In the genomic region with DNA sequence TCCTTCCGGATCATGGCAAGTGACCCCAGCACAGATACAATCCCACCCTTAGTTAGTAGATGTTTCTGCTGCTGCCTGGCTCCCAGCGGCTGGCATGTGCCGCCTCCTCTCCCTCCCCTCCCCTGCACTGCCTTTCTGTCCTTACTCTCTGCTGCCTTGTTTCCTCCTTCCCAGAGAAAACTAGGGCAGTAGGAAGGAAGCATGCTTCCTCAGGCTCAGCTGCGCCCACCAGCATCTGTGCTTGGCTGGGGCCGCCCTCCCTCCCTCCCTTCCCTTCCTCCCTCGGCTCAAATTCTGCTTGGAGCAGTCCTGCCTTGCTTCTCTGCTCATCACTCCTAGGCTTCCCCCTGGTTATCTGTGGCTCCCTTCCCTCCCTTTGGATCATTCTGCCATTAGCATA, we compare ENCODE assay signal across 8 mouse cellular contexts. TPM values are rescaled to one million over a fixed set of nuclear protein-coding genes. Genes with fewer than 3 reads are reported as not detected.
DNase-seq lines count a peak whose midpoint lies in the region; ATAC-seq and TF ChIP-seq lines count a peak whose summit lies in the region.
"Had no signal": no experiment of that assay in that cellular context is flagged by ENCODE, and none has a peak within 500 bp of the region (broad histone marks: within the 10 kb centered on the region; RNA-seq: fewer than 3 reads in every experiment).

No protein-coding gene starts in this region.

- no peak overlapping the region for H3K9ac ChIP-seq in kidney, embryonic 15.5 days
- no peak overlapping the region; the same call in 1 of the 2 replicates for H3K9ac ChIP-seq in hindbrain, embryonic 16.5 days (ENCODE audit: low read depth, low read length)

- peak overlapping the region; percentile 75 for H3K27ac ChIP-seq in kidney, embryonic 15.5 days
- peak overlapping the region; percentile 57 for H3K27ac ChIP-seq in hindbrain, embryonic 16.5 days (ENCODE audit: low read depth, low read length)
- H3K27ac ChIP-seq in cerebellum, adult 2 months (ENCODE audit: insufficient read depth, low read length): no peak overlapping the region

- H3K27me3 ChIP-seq in kidney, embryonic 15.5 days: peaks cover 37% of the 10 kb centered on the region
- no peaks in the 10 kb centered on the region for H3K27me3 ChIP-seq in hindbrain, embryonic 16.5 days (replicated peaks; ENCODE audit: control insufficient read depth, insufficient read depth, low read length)
- no peaks in the 10 kb centered on the region for H3K27me3 ChIP-seq in cerebellum, adult 2 months (ENCODE audit: control insufficient read depth, insufficient read depth, low read length)

- WGBS in kidney, embryonic 15.5 days: 8% methylated on average over 6 of the region's 6 CpGs
- WGBS in hindbrain, embryonic 16.5 days: 16% methylated on average over 6 of the region's 6 CpGs
- WGBS in cerebellum, adult 2 months: 25% methylated on average over 6 of the region's 6 CpGs

- peak; percentile 55 for ATAC-seq in kidney, embryonic 15.5 days (replicated peaks; ENCODE audit: low FRiP score)
- peak; percentile 67 for ATAC-seq in hindbrain, embryonic 16.5 days

- no peak overlapping the region for H3K4me3 ChIP-seq in kidney, embryonic 15.5 days (replicated peaks)
- H3K4me3 ChIP-seq in hindbrain, embryonic 16.5 days (ENCODE audit: low read length): no peak overlapping the region
- no peak overlapping the region for H3K4me3 ChIP-seq in cerebellum, adult 2 months (replicated peaks; ENCODE audit: insufficient read depth, low read depth, low read length)

- no peak for DNase-seq in kidney, adult 8-10 months
- DNase-seq in frontal cortex, postnatal 36 days (ENCODE audit: low spot score in 2 of 2): peak; percentile 63 to 69
- DNase-seq in retina, embryonic 14.5 days (ENCODE audit: low spot score): peak; percentile 63
- no peak for DNase-seq in spleen, postnatal 36 days (ENCODE audit: low spot score in 2 of 2)
- DNase-seq in cerebellum, adult 2 months: no peak

- peaks cover 24% of the 10 kb centered on the region for H3K4me1 ChIP-seq in kidney, embryonic 15.5 days
- H3K4me1 ChIP-seq in hindbrain, embryonic 16.5 days (ENCODE audit: control insufficient read depth, insufficient read depth, low read depth, low read length): peaks cover 11% of the 10 kb centered on the region
- no peaks in the 10 kb centered on the region for H3K4me1 ChIP-seq in cerebellum, adult 2 months (ENCODE audit: control insufficient read depth, insufficient read depth, low read length)

- no peaks in the 10 kb centered on the region for H3K36me3 ChIP-seq in kidney, embryonic 15.5 days
- no peaks in the 10 kb centered on the region for H3K36me3 ChIP-seq in hindbrain, embryonic 16.5 days (ENCODE audit: control insufficient read depth, insufficient read depth, low read length)

- H3K4me2 ChIP-seq in kidney, embryonic 15.5 days: peak overlapping the region; percentile 23; the same call in 1 of the 2 replicates
- H3K4me2 ChIP-seq in hindbrain, embryonic 16.5 days (ENCODE audit: low read length): peak overlapping the region; percentile 4; the same call in 1 of the 2 replicates

- TF ChIP-seq POLR2A in cerebellum, adult 2 months (IDR thresholded peaks at IDR 0.05; ENCODE audit: borderline replicate concordance, insufficient read depth, low read length): no peak

- TF ChIP-seq CTCF in cerebellum, adult 2 months (IDR thresholded peaks at IDR 0.05; ENCODE audit: borderline replicate concordance, insufficient read depth, low read depth, low read length): no peak

- H3K9me3 ChIP-seq in kidney, embryonic 15.5 days (replicated peaks): no peaks in the 10 kb centered on the region
- no peaks in the 10 kb centered on the region for H3K9me3 ChIP-seq in hindbrain, embryonic 16.5 days (ENCODE audit: control insufficient read depth, low read length)

RNA-seq across cellular contexts. Expression of gene Fam43b, which starts 18.4 kb away (rescaled TPM):
- polyA plus RNA-seq in kidney, embryonic 15.5 days (2015; fragmentation: Nextera tagmentation; extraction: Ambion mirVana): not detected in 2 replicates
- 16.6 and 17.3 TPM in 2 replicates for polyA plus RNA-seq in hindbrain, embryonic 16.5 days (2015; fragmentation: Nextera tagmentation; extraction: Ambion mirVana)
- polyA plus RNA-seq in cerebellum, adult 2 months (2012; rRNA removed): 12.4 and 15.0 TPM in 2 replicates
- polyA plus RNA-seq: neural tube, embryonic 11.5 days had no signal

RNA-seq across cellular contexts. Expression of gene Mul1, which starts 19.7 kb away (rescaled TPM):
- 21.6 and 23.8 TPM in 2 replicates for polyA plus RNA-seq in kidney, embryonic 15.5 days (2015; fragmentation: Nextera tagmentation; extraction: Ambion mirVana)
- 21.6 and 23.7 TPM in 2 replicates for polyA plus RNA-seq in hindbrain, embryonic 16.5 days (2015; fragmentation: Nextera tagmentation; extraction: Ambion mirVana)
- polyA plus RNA-seq in cerebellum, adult 2 months (2012; rRNA removed): 40.9 and 45.3 TPM in 2 replicates

RNA-seq across cellular contexts. Expression of gene Camk2n1, which starts 39.4 kb away (rescaled TPM):
- polyA plus RNA-seq in kidney, embryonic 15.5 days (2015; fragmentation: Nextera tagmentation; extraction: Ambion mirVana): 7.6 and 8.3 TPM in 2 replicates
- polyA plus RNA-seq in hindbrain, embryonic 16.5 days (2015; fragmentation: Nextera tagmentation; extraction: Ambion mirVana): 15.5 and 16.7 TPM in 2 replicates
- 99.0 and 109 TPM in 2 replicates for polyA plus RNA-seq in cerebellum, adult 2 months (2012; rRNA removed)

RNA-seq across cellular contexts. Expression of gene Cda, which starts 46.9 kb away (rescaled TPM):
- polyA plus RNA-seq in kidney, embryonic 15.5 days (2015; fragmentation: Nextera tagmentation; extraction: Ambion mirVana): 21.3 and 22.0 TPM in 2 replicates
- polyA plus RNA-seq in hindbrain, embryonic 16.5 days (2015; fragmentation: Nextera tagmentation; extraction: Ambion mirVana): 7.9 and 8.1 TPM in 2 replicates
- 12.6 and 15.4 TPM in 2 replicates for polyA plus RNA-seq in cerebellum, adult 2 months (2012; rRNA removed)

Comparison
In these comparisons a context has a peak if more than half of its experiments do, and no peak if none do; other contexts are left out.
1. DNase-seq: peak in frontal cortex, postnatal 36 days (2 of 2) and retina, embryonic 14.5 days (single experiment); none in kidney, adult 8-10 months (0 of 2), spleen, postnatal 36 days (0 of 2) and cerebellum, adult 2 months (0 of 2).
2. RNA of gene Fam43b, which starts 18.4 kb away (polyA plus RNA-seq): 16.6 to 17.3 TPM in hindbrain, embryonic 16.5 days and 12.4 to 15.0 TPM in cerebellum, adult 2 months; not detected in kidney, embryonic 15.5 days; every median in the first group is over 10 times any median in the second.